Mouse (Mus musculus): Measurements from ENCODE around the gene Olfr311. TPM values are rescaled to one million over a fixed set of nuclear protein-coding genes. Genes with fewer than 3 reads are reported as not detected.

Olfr311 gene
- total and polyA plus RNA-seq, 2 experiments from 2014 or later, result not detected

- H3K4me2 ChIP-seq (ENCODE audit: low read depth, low read length), result no peak overlapping the region
- whole genome bisulfite sequencing, result 54% methylated on average over 2 of the region's 2 CpGs
- H3K4me3 ChIP-seq (ENCODE audit: low read depth, low read length), result no peak overlapping the region
Observed at GRCm38 (mm10) chr11:58849731-58850130, 10.7 kb downstream of the Olfr311 start.

GRCm38 (mm10) chr11:58860744-58861143 lies 21.7 kb downstream of the Olfr311 start:
- WGBS, result 93% methylated on average over 8 of the region's 8 CpGs
- ATAC-seq (ENCODE audit: insufficient read depth, low read depth) (no peak), DNase-seq (ENCODE audit: low spot score) (no peak)
- Histone ChIP-seq H3K9ac (replicated peaks; ENCODE audit: low read depth, low read length) (no peak overlapping the region), H3K4me2 (ENCODE audit: low read depth, low read length) (no peak overlapping the region), H3K4me1 (ENCODE audit: control insufficient read depth, insufficient read depth) (no peaks in the 10 kb centered on the region), H3K4me3 (ENCODE audit: low read depth, low read length) (no peak overlapping the region), H3K27ac (ENCODE audit: low read depth) (no peak overlapping the region), H3K9me3 (replicated peaks; ENCODE audit: control insufficient read depth, low read length) (peaks cover 47% of the 10 kb centered on the region), H3K27me3 (ENCODE audit: control insufficient read depth, insufficient read depth, low read length) (no peaks in the 10 kb centered on the region), H3K36me3 (replicated peaks; ENCODE audit: control insufficient read depth, insufficient read depth, low read length) (peaks cover 50% of the 10 kb centered on the region)
- TF ChIP-seq EP300 (IDR thresholded peaks at IDR 0.05; ENCODE audit: low read depth) (no peak), CTCF (IDR thresholded peaks at IDR 0.05; ENCODE audit: low read depth) (no peak)

More at GRCm38 (mm10) chr11:58849731-58850130, 10.7 kb downstream of the Olfr311 start:
- ATAC-seq (ENCODE audit: insufficient read depth, low read depth) (no peak), DNase-seq (ENCODE audit: low spot score) (no peak)
- Histone ChIP-seq H3K36me3 (replicated peaks; ENCODE audit: control insufficient read depth, insufficient read depth, low read length) (peaks cover 24% of the 10 kb centered on the region), H3K27ac (ENCODE audit: low read depth) (no peak overlapping the region), H3K27me3 (ENCODE audit: control insufficient read depth, insufficient read depth, low read length) (no peaks in the 10 kb centered on the region), H3K4me1 (ENCODE audit: control insufficient read depth, insufficient read depth) (peaks cover 9% of the 10 kb centered on the region), H3K9ac (replicated peaks; ENCODE audit: low read depth, low read length) (no peak overlapping the region), H3K9me3 (replicated peaks; ENCODE audit: control insufficient read depth, low read length) (no peaks in the 10 kb centered on the region)
- TF ChIP-seq EP300 (IDR thresholded peaks at IDR 0.05; ENCODE audit: low read depth) (no peak), CTCF (IDR thresholded peaks at IDR 0.05; ENCODE audit: low read depth) (no peak)

GRCm38 (mm10) chr11:58867039-58867953 lies 28.2 kb downstream of the Olfr311 start, which contains the start of gene 2810021J22Rik:
TSS of gene 2810021J22Rik (plus strand) at chr11:58867216.
- Histone ChIP-seq H3K27ac (ENCODE audit: low read depth) (peak within 1 kb of the TSS; percentile 65), H3K9ac (replicated peaks; ENCODE audit: low read depth, low read length) (peak within 1 kb of the TSS; percentile 65), H3K36me3 (replicated peaks; ENCODE audit: control insufficient read depth, insufficient read depth, low read length) (no peaks in the 10 kb centered on the region; the same call in 1 of the 2 replicates), H3K9me3 (replicated peaks; ENCODE audit: control insufficient read depth, low read length) (no peaks in the 10 kb centered on the region), H3K4me1 (ENCODE audit: control insufficient read depth, insufficient read depth) (no peaks in the 10 kb centered on the region; the same call in 1 of the 2 replicates), H3K4me3 (ENCODE audit: low read depth, low read length) (peak within 1 kb of the TSS; percentile 73), H3K4me2 (ENCODE audit: low read depth, low read length) (peak within 1 kb of the TSS; percentile 77), H3K27me3 (ENCODE audit: control insufficient read depth, insufficient read depth, low read length) (no peaks in the 10 kb centered on the region)
- peak; percentile 42 for DNase-seq (ENCODE audit: low spot score)
- TF ChIP-seq EP300 (IDR thresholded peaks at IDR 0.05; ENCODE audit: low read depth) (no peak), CTCF (IDR thresholded peaks at IDR 0.05; ENCODE audit: low read depth) (no peak)
- ATAC-seq (ENCODE audit: insufficient read depth, low read depth), result peak; percentile 78
- WGBS, result 3% methylated on average over 36 of the region's 37 CpGs

GRCm38 (mm10) chr11:58867954-58868330 lies 28.9 kb downstream of the Olfr311 start:
- 81% methylated on average over 6 of the region's 6 CpGs for WGBS
- TF ChIP-seq CTCF (IDR thresholded peaks at IDR 0.05; ENCODE audit: low read depth) (no peak), EP300 (IDR thresholded peaks at IDR 0.05; ENCODE audit: low read depth) (no peak)
- no peak overlapping the region for H3K27ac ChIP-seq (ENCODE audit: low read depth)

GRCm38 (mm10) chr11:58870961-58871360 lies 31.9 kb downstream of the Olfr311 start:
- no peaks in the 10 kb centered on the region for H3K27me3 ChIP-seq (ENCODE audit: control insufficient read depth, insufficient read depth, low read length)
- no peaks in the 10 kb centered on the region; the same call in 1 of the 2 replicates for H3K4me1 ChIP-seq (ENCODE audit: control insufficient read depth, insufficient read depth)
- H3K4me2 ChIP-seq (ENCODE audit: low read depth, low read length), result no peak overlapping the region
- TF ChIP-seq EP300 (IDR thresholded peaks at IDR 0.05; ENCODE audit: low read depth), result no peak
- no peak for TF ChIP-seq CTCF (IDR thresholded peaks at IDR 0.05; ENCODE audit: low read depth)
- WGBS, result 69% methylated on average over 4 of the region's 4 CpGs
- H3K9me3 ChIP-seq (replicated peaks; ENCODE audit: control insufficient read depth, low read length), result no peaks in the 10 kb centered on the region
- ATAC-seq (ENCODE audit: insufficient read depth, low read depth) (no peak), DNase-seq (ENCODE audit: low spot score) (no peak)
- H3K9ac ChIP-seq (replicated peaks; ENCODE audit: low read depth, low read length), result no peak overlapping the region
- no peaks in the 10 kb centered on the region; the same call in 1 of the 2 replicates for H3K36me3 ChIP-seq (replicated peaks; ENCODE audit: control insufficient read depth, insufficient read depth, low read length)
- H3K27ac ChIP-seq (ENCODE audit: low read depth), result no peak overlapping the region
- no peak overlapping the region for H3K4me3 ChIP-seq (ENCODE audit: low read depth, low read length)

More at GRCm38 (mm10) chr11:58867954-58868330, 28.9 kb downstream of the Olfr311 start:
- H3K4me1 ChIP-seq (ENCODE audit: control insufficient read depth, insufficient read depth), result no peaks in the 10 kb centered on the region; the same call in 1 of the 2 replicates
- ATAC-seq (ENCODE audit: insufficient read depth, low read depth) (no peak), DNase-seq (ENCODE audit: low spot score) (no peak)
- peak overlapping the region; percentile 65; the same call in 1 of the 2 replicates for H3K9ac ChIP-seq (replicated peaks; ENCODE audit: low read depth, low read length)
- H3K27me3 ChIP-seq (ENCODE audit: control insufficient read depth, insufficient read depth, low read length), result no peaks in the 10 kb centered on the region
- no peaks in the 10 kb centered on the region for H3K9me3 ChIP-seq (replicated peaks; ENCODE audit: control insufficient read depth, low read length)
- H3K4me3 ChIP-seq (ENCODE audit: low read depth, low read length), result no peak overlapping the region
- H3K36me3 ChIP-seq (replicated peaks; ENCODE audit: control insufficient read depth, insufficient read depth, low read length), result no peaks in the 10 kb centered on the region; the same call in 1 of the 2 replicates
- peak overlapping the region; percentile 77 for H3K4me2 ChIP-seq (ENCODE audit: low read depth, low read length)
